Mouse (Mus musculus) subcutaneous adipose tissue, adult 2 months (tissue): ENCODE data around the gene Krt33a. TPM values are rescaled to one million over a fixed set of nuclear protein-coding genes. Genes with fewer than 3 reads are reported as not detected.

Experiments
- polyA plus RNA-seq: library from polyadenylated mRNA; depleted of rRNA; stranded (reverse); fragments of >200 nt; gene quantifications from 2 replicates; pipeline ENCODE4 v1.2.3, GENCODE M21; 2012; ENCODE audit warnings: low replicate concordance; rRNA removed

Krt33a gene
- polyA plus RNA-seq, result 0.06 TPM in 2 replicates

DNA sequence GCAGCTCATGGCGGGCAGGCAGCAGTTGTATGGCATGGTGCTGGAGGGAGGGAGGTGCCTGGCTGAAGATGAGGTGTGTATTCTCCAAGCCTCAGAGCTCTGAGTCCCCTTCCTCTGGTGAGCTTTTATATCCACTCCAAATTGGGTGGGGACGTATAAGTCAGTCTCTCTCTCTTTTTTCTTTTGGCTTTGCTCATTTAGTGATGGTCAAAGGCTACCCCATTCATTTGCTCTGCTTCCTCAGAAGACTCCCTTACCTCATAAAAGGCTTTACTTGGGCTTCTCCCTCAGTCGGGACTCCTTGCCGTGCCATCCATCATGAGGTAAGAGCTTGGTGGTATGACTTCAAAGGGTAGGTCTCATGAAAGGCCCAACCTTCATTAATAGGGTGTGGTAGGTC, at the start of gene Krt33a:
Gene Krt33a (minus strand): TSS at position 101 of the 400 bp plus-strand sequence.

DNA sequence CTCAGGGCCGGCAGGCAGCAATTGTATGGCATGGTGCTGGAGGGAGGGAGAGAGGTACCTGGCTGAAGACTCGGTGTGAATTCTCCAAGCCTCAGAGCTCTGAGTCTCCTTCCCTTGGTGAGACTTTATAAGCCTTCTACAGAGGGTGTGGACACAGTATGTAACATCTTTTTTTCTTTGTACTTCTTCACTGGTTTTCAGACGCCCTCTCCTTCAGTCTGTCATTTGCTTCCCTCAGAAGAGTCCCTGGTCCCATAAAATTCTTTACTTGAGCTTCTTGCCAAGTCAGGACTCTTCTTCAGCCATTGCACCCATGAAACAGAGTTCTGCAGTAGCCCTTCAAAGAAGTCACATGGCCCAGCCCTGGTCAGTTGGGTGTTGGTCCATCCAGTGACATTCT, 34.4 kb upstream of the Krt33a start, which contains the start of gene Krt31:
Gene Krt31 (minus strand): TSS at position 101 of the 400 bp plus-strand sequence.

DNA sequence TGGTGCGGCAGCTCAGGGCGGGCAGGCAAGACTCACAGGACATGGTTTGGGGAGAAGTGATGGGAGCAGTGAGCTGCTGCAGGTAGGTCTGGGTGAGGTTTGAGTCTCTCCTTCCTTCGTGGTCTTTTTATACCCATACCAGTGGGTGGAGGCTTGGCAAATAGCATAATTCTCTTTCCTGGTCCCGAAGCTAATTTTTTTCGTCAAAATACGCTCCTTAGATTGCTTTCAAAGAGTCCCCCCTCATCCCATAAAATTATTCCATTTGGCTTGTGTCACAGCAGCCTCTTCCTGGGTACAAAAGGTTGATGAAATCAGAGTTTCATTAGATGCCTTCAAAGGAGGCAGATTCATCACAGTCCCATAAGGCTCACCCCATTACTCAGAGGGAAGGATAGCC, 25.4 kb upstream of the Krt33a start, which contains the start of gene Krt34:
Gene Krt34 (minus strand): TSS at position 101 of the 400 bp plus-strand sequence.

DNA sequence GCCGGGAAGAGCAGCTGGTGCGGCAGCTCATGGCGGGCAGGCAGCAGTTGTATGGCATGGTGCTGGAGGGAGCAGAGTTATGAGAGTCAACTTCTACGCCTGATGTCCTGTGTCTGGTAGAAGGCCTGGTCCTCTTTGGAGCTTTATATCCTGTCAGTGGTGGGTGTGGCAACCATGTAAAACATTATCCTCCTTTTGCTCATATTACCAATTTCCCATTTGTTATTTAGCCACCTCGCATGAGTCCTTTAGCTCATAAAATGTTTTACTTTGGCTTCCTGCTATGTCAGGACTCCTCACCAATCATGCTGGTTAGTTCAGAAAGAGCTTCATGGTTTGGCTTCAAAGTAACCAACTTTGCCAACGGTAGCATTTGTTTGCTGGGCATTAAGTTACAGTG, 13.8 kb upstream of the Krt33a start, which contains the start of gene Krt33b:
Gene Krt33b (minus strand): TSS at position 101 of the 400 bp plus-strand sequence.

DNA sequence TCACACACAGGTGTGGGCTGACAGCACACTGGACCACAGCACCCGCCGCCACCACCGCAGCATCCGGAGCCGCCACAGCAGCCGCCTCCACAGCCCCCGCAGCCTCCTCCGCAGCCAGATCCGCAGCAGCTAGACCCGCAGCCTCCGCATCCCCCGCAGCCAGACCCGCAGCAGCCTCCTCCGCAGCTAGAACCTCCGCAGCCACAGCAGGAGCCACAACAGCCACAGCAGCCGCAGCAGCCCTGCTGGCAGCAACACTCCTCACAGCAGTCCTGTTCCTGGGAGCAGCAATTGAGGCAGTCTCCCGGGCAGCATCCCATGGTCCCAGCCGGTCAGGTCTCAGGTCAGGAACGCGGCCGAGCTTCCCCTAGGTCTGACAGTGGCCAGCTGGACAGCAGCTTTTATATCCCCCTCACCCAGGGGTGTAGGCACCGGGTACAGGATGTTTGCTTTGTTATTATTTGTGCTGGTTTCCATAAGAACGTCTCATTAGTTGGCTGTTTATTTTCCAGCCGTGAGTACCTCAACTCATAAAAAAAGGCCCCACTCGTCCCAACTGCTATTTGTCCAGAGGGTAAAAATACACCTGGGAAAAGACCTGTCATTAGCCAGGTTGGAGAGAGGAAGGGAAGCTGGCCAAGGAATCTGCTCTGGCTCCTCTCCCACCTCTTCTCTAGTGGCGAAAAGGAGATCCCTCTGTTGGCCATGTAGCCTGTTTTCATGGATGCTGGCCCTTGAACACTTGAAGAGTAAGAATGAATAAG, 22.2 kb downstream of the Krt33a start, which contains the start of gene Krtap17-1:
Gene Krtap17-1 (minus strand): TSS at position 375 of the 764 bp plus-strand sequence.

DNA sequence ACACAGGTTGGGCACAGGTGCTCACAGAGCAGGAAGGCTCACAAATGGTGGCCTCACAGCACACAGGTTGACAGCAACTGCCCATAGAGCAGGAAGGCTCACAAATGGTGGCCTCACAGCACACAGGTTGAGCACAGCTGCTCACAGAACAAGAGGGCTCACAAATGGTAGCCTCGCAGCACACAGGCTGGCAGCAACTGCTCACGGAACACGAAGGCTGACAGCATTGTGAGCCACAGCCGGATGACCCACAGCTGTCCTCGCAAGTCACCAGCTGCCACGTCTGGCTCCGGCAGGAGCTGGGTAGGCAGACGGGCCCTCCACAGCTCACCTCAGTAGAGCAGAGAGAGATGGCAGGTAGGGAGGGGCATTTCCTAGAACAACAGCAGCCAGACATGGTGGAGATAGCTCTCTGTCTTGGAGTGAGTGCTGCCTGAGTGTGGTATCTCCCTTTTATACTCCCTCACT, 29.8 kb downstream of the Krt33a start, which contains the start of gene Krtap16-1:
Gene Krtap16-1 (minus strand): TSS at position 418 of the 468 bp plus-strand sequence.

DNA sequence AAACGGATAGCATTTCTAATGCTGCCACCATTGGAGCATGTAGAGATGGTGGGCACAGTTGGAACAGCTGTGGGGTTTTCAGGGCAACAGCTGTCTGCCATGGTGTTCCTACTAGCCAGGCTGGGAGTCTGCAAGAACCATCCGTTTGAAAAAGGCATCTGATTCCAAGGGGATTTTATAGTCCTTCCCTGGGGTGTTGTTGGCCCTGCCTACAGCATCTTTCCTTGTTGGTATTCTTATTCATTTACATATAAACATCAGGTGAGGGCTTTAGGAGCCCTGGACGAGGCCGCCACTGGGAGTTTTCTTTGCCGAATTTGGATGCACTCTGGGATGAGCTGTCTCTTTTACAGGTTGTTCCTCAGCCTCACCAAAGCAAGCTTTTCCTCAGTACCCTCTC, 37.1 kb downstream of the Krt33a start, which contains the start of gene Krtap29-1:
Gene Krtap29-1 (minus strand): TSS at position 101 of the 400 bp plus-strand sequence.

Other genes starting within 250 kb of the Krt33a start
- gene Gm11595, start 243.3 kb downstream of the Krt33a start, polyA plus RNA-seq, result not detected in 2 replicates
- gene Krtap4-8, start 235.5 kb downstream of the Krt33a start, polyA plus RNA-seq, result not detected in 2 replicates
- not detected in 2 replicates for gene Krtap4-9, start 231.0 kb downstream of the Krt33a start, polyA plus RNA-seq
- gene Gm11596, start 222.7 kb downstream of the Krt33a start, polyA plus RNA-seq, result not detected in 2 replicates
- not detected in 2 replicates for gene Gm11569, start 217.3 kb downstream of the Krt33a start, polyA plus RNA-seq
- gene Gm11554, start 211.8 kb downstream of the Krt33a start, polyA plus RNA-seq, result not detected in 2 replicates
- gene Krtap4-13, start 206.3 kb downstream of the Krt33a start, polyA plus RNA-seq, result not detected in 2 replicates
- not detected in 2 replicates for gene Gm11564, start 200.5 kb downstream of the Krt33a start, polyA plus RNA-seq
- not detected in 2 replicates for gene 2300003K06Rik, start 178.1 kb downstream of the Krt33a start, polyA plus RNA-seq
- not detected in 2 replicates for gene Krtap4-16, start 164.6 kb downstream of the Krt33a start, polyA plus RNA-seq
- gene Gm11568, start 158.3 kb downstream of the Krt33a start, polyA plus RNA-seq, result not detected in 2 replicates
- gene Gm11559, start 151.7 kb downstream of the Krt33a start, polyA plus RNA-seq, result not detected in 2 replicates
- not detected in 2 replicates for gene Krtap9-1, start 142.8 kb downstream of the Krt33a start, polyA plus RNA-seq
- not detected in 2 replicates for gene Gm11567, start 137.0 kb downstream of the Krt33a start, polyA plus RNA-seq
- not detected in 2 replicates for gene Krtap31-1, start 108.3 kb downstream of the Krt33a start, polyA plus RNA-seq
- gene Gm11565, start 101.5 kb downstream of the Krt33a start, polyA plus RNA-seq, result not detected in 2 replicates
- not detected in 2 replicates for gene Krtap31-2, start 79.9 kb downstream of the Krt33a start, polyA plus RNA-seq
- gene Krtap9-5, start 67.7 kb downstream of the Krt33a start, polyA plus RNA-seq, result not detected in 2 replicates
- gene Krtap29-1, start 37.2 kb downstream of the Krt33a start, polyA plus RNA-seq, result not detected in 2 replicates
- gene Krtap16-1, start 29.6 kb downstream of the Krt33a start, polyA plus RNA-seq, result not detected in 2 replicates
- 2.2 TPM in 1 of 2 replicates, not detected in the other for gene Krtap17-1, start 22.2 kb downstream of the Krt33a start, polyA plus RNA-seq
- gene Krt33b, start 13.7 kb upstream of the Krt33a start, polyA plus RNA-seq, result not detected in 2 replicates
- not detected in 2 replicates for gene Krt34, start 25.3 kb upstream of the Krt33a start, polyA plus RNA-seq
- not detected in 2 replicates for gene Krt31, start 34.3 kb upstream of the Krt33a start, polyA plus RNA-seq
- not detected in 2 replicates for gene Krt32, start 72.0 kb upstream of the Krt33a start, polyA plus RNA-seq
- gene Krt35, start 80.0 kb upstream of the Krt33a start, polyA plus RNA-seq, result not detected in 2 replicates
- 2.0 and 2.9 TPM in 2 replicates for gene Krt36, start 89.4 kb upstream of the Krt33a start, polyA plus RNA-seq
- 0.49 TPM in 1 of 2 replicates, not detected in the other for gene Krt13, start 105.4 kb upstream of the Krt33a start, polyA plus RNA-seq
- gene Krt15, start 119.7 kb upstream of the Krt33a start, polyA plus RNA-seq, result 1.1 TPM in 1 of 2 replicates, not detected in the other
- gene Krt19, start 132.5 kb upstream of the Krt33a start, polyA plus RNA-seq, result 14.2 and 271 TPM in 2 replicates
- gene Krt9, start 177.0 kb upstream of the Krt33a start, polyA plus RNA-seq, result 0.04 TPM in 1 of 2 replicates, not detected in the other
- 0.11 and 0.26 TPM in 2 replicates for gene Krt14, start 191.3 kb upstream of the Krt33a start, polyA plus RNA-seq
- gene Krt16, start 232.7 kb upstream of the Krt33a start, polyA plus RNA-seq, result not detected in 2 replicates
- gene Krt17, start 244.8 kb upstream of the Krt33a start, polyA plus RNA-seq, result 4.0 TPM in 1 of 2 replicates, not detected in the other